Mouse (Mus musculus) left cerebral cortex, adult 2 months (tissue): Measurements from ENCODE around the gene Mc3r. TPM values are rescaled to one million over a fixed set of nuclear protein-coding genes. Genes with fewer than 3 reads are reported as not detected.

ENCODE experiments used
- DNase-seq, 2 experiments: peaks; one replicate each; pipeline ENCODE4 v3.0.0; 2021 to 2022; ENCODE audit warnings: low spot score in 2 of 2, mixed read lengths in 1 of 2; ENCODE audit errors: extremely low spot score in 1 of 2
- H3K27ac ChIP-seq: fragments of 200-600 bp; 2 replicates; pipeline ENCODE4 v1.8.1; 2022
- H3K4me3 ChIP-seq: fragments of 200-600 bp; 2 replicates; pipeline ENCODE4 v1.8.1; 2022
- CTCF ChIP-seq: fragments of 200-600 bp; IDR thresholded peaks from 2 replicates; pipeline ENCODE4 v1.8.1; 2022; ENCODE audit warnings: antibody characterized with exemption, mild to moderate bottlenecking, moderate library complexity
- intact Hi-C: fragments of 180-260 bp; cut with DNase I; formaldehyde crosslinking; loops from one replicate; pipeline ENCODE4 v1.15.1; 2025
- long read RNA-seq, 2 experiments: library from polyadenylated mRNA; stranded (forward); transcript quantifications; one replicate each; pipeline ENCODE4 v2.0.0; 2021; ENCODE audit warnings: borderline mapping rate in 2 of 2
- total RNA-seq, 2 experiments: library from RNA; stranded (reverse); gene quantifications; 2 replicates each; pipeline ENCODE4 v1.2.3; 2021

The Mc3r gene
- under 1 TPM; 0.29 to 0.37 TPM for total RNA-seq
- long read RNA-seq, experiment 1 = 0 reads
- long read RNA-seq, experiment 2 = 0 reads

- TF ChIP-seq CTCF = peak; percentile 63
Observed at GRCm38 (mm10) chr2:172248106-172248764, at the start of gene Mc3r. TSS of gene Mc3r (plus strand) at chr2:172248492.

GRCm38 (mm10) chr2:172201998-172202780 lies 46.1 kb upstream of the Mc3r start:
- no peak for TF ChIP-seq CTCF
- intact Hi-C loops = no loop called here

More at GRCm38 (mm10) chr2:172248106-172248764, at the start of gene Mc3r:
- DNase-seq = peak; percentile 59 to 66
- intact Hi-C loops = loop anchor here (1.0 kb wide), 1 partner anchor 81 kb away; no protein-coding TSS in a partner anchor
- Histone ChIP-seq H3K27ac (no peak within 1 kb of the TSS), H3K4me3 (no peak within 1 kb of the TSS)

GRCm38 (mm10) chr2:172207003-172207402 lies 41.3 kb upstream of the Mc3r start:
- intact Hi-C loops = loop anchor here (2.0 to 5.0 kb wide), 3 partner anchors 165 to 1294 kb away; partner anchors contain the start of gene Cbln4
- H3K27ac ChIP-seq = no peak overlapping the region
- no peak overlapping the region for H3K4me3 ChIP-seq
- TF ChIP-seq CTCF = peak; percentile 97
- peak; percentile 83 to 91 for DNase-seq

More at GRCm38 (mm10) chr2:172201998-172202780, 46.1 kb upstream of the Mc3r start:
- no peak for DNase-seq
- Histone ChIP-seq H3K4me3 (no peak overlapping the region), H3K27ac (no peak overlapping the region)

- intact Hi-C loops = no loop called here
- no peak for DNase-seq
- no peak overlapping the region for H3K27ac ChIP-seq
- no peak overlapping the region for H3K4me3 ChIP-seq
- no peak for TF ChIP-seq CTCF
Observed at GRCm38 (mm10) chr2:172213480-172213879, 34.8 kb upstream of the Mc3r start.

- DNase-seq = no peak
- no peak overlapping the region for H3K27ac ChIP-seq
Observed at GRCm38 (mm10) chr2:172214336-172214735, 34.0 kb upstream of the Mc3r start.

GRCm38 (mm10) chr2:172215508-172216162 lies 32.7 kb upstream of the Mc3r start:
- no peak overlapping the region for H3K27ac ChIP-seq
- DNase-seq = peak; percentile 37 to 50
- H3K4me3 ChIP-seq = no peak overlapping the region
- intact Hi-C loops = loop anchor here (1.0 to 2.0 kb wide), 4 partner anchors 723 to 1695 kb away; no protein-coding TSS in a partner anchor
- peak; percentile 69 for TF ChIP-seq CTCF

More at GRCm38 (mm10) chr2:172214336-172214735, 34.0 kb upstream of the Mc3r start:
- intact Hi-C loops = loop anchor here (2.0 kb wide), 2 partner anchors 722 to 1302 kb away; no protein-coding TSS in a partner anchor
- no peak overlapping the region for H3K4me3 ChIP-seq
- TF ChIP-seq CTCF = no peak

GRCm38 (mm10) chr2:172216163-172216915 lies 32.0 kb upstream of the Mc3r start:
- no peak for DNase-seq
- no peak overlapping the region for H3K27ac ChIP-seq
- H3K4me3 ChIP-seq = no peak overlapping the region
- TF ChIP-seq CTCF = no peak
- intact Hi-C loops = loop anchor here (1.0 to 2.0 kb wide), 2 partner anchors 1339 to 1696 kb away; no protein-coding TSS in a partner anchor

- DNase-seq = no peak
- Histone ChIP-seq H3K4me3 (no peak overlapping the region), H3K27ac (no peak overlapping the region)
- TF ChIP-seq CTCF = no peak
- intact Hi-C loops = loop anchor here (2.0 kb wide), 1 partner anchor 1697 kb away; no protein-coding TSS in a partner anchor
Observed at GRCm38 (mm10) chr2:172217886-172218285, 30.4 kb upstream of the Mc3r start.

- no peak for DNase-seq
- no peak; the same call in none of the 2 replicates for TF ChIP-seq CTCF
- Histone ChIP-seq H3K27ac (no peak overlapping the region), H3K4me3 (no peak overlapping the region)
- intact Hi-C loops = no loop called here
Observed at GRCm38 (mm10) chr2:172219186-172219585, 29.1 kb upstream of the Mc3r start.

GRCm38 (mm10) chr2:172221656-172222393 lies 26.5 kb upstream of the Mc3r start:
- peak; percentile 65 to 86 for DNase-seq
- Histone ChIP-seq H3K27ac (no peak overlapping the region), H3K4me3 (no peak overlapping the region)
- TF ChIP-seq CTCF = peak; percentile 93
- intact Hi-C loops = loop anchor here (2.0 to 10.0 kb wide), 2 partner anchors 279 to 553 kb away; no protein-coding TSS in a partner anchor
